Mouse (Mus musculus): ENCODE measurements around the gene Prkar2b. TPM values are rescaled to one million over a fixed set of nuclear protein-coding genes. Genes with fewer than 3 reads are reported as not detected.

Prkar2b gene
- polyA plus RNA-seq, 1 experiment from 2014 or later = 78.2 TPM

GRCm38 (mm10) chr12:32000464-32000863, 60.6 kb downstream of the Prkar2b start:
- Histone ChIP-seq H3K27ac (no peak overlapping the region), H3K4me1 (no peaks in the 10 kb centered on the region), H3K9ac (no peak overlapping the region), H3K4me3 (no peak overlapping the region), H3K36me3 (no peaks in the 10 kb centered on the region), H3K9me3 (no peaks in the 10 kb centered on the region), H3K4me2 (replicated peaks) (no peak overlapping the region), H3K27me3 (replicated peaks) (no peaks in the 10 kb centered on the region)
- ATAC-seq (ENCODE audit: low FRiP score, low read depth) = no peak
- WGBS = 90% methylated on average over 7 of the region's 7 CpGs

- WGBS = 88% methylated on average over 5 of the region's 5 CpGs
- Histone ChIP-seq H3K9me3 (no peaks in the 10 kb centered on the region), H3K36me3 (no peaks in the 10 kb centered on the region), H3K9ac (no peak overlapping the region), H3K27ac (no peak overlapping the region), H3K4me1 (no peaks in the 10 kb centered on the region), H3K4me3 (no peak overlapping the region), H3K4me2 (replicated peaks) (no peak overlapping the region), H3K27me3 (replicated peaks) (no peaks in the 10 kb centered on the region)
- no peak for ATAC-seq (ENCODE audit: low FRiP score, low read depth)
Measured at GRCm38 (mm10) chr12:31998706-31999105, 62.4 kb downstream of the Prkar2b start.

DNA sequence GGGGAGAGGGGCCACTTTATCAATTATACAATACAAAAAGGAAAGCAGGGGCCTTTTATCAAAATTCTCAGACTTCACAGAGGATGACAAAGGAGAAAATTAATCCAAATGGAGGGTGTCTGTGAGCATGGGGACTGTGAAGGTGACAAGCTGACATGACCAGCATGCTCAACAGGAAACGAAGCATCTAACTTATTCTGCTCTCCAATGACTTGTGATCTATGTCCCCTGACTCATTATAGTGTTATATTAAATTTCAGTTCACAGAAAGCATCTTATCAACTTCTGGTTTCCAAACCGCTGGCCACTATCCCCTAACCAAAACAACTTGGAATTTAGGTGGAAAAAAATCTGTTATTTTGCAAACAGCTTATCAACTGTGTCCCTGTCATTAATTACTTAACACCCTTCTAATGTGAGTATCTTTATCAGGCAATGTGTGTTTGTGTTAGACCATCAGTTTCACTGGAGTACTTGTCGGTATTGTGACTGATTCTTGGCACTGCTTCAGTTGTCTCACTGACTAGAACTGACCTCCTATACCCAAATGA, 63.7 kb downstream of the Prkar2b start:
- H3K27me3 ChIP-seq (replicated peaks) = no peaks in the 10 kb centered on the region
- no peaks in the 10 kb centered on the region for H3K36me3 ChIP-seq
- WGBS = 88% methylated on average over 3 of the region's 3 CpGs
- no peaks in the 10 kb centered on the region for H3K4me1 ChIP-seq
- ATAC-seq (ENCODE audit: low FRiP score, low read depth) = no peak
- H3K9ac ChIP-seq = no peak overlapping the region
- no peaks in the 10 kb centered on the region for H3K9me3 ChIP-seq
- no peak overlapping the region for H3K27ac ChIP-seq
- H3K4me3 ChIP-seq = no peak overlapping the region
- no peak overlapping the region for H3K4me2 ChIP-seq (replicated peaks)

DNA sequence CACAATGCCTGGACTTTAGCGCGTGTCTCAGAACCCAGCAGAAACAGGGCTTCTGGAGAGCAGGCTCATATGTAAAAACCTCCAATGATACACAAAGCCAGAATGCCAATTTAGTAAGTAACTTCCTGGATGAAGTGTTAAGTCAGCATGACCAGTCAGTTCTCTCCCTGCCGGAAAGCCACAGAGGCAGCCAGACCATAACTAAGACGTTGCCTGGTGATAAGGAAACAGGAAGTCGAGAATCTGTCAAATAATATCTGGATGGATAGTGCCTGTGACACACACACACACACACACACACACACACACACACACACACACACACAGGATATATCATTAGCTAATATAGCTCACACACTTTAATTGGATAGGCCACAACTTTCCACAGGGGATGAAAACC, 64.2 kb downstream of the Prkar2b start:
- Histone ChIP-seq H3K4me1 (no peaks in the 10 kb centered on the region), H3K27me3 (replicated peaks) (no peaks in the 10 kb centered on the region), H3K4me2 (replicated peaks) (no peak overlapping the region), H3K4me3 (no peak overlapping the region), H3K9ac (no peak overlapping the region), H3K9me3 (no peaks in the 10 kb centered on the region), H3K27ac (no peak overlapping the region), H3K36me3 (no peaks in the 10 kb centered on the region)
- 81% methylated on average over 5 of the region's 5 CpGs for WGBS
- no peak for ATAC-seq (ENCODE audit: low FRiP score, low read depth)

- H3K27ac ChIP-seq = no peak overlapping the region
- H3K4me3 ChIP-seq = no peak overlapping the region
- no peak overlapping the region for H3K9ac ChIP-seq
- no peak for ATAC-seq (ENCODE audit: low FRiP score, low read depth)
- H3K9me3 ChIP-seq = no peaks in the 10 kb centered on the region
- H3K4me2 ChIP-seq (replicated peaks) = no peak overlapping the region
- no peaks in the 10 kb centered on the region for H3K4me1 ChIP-seq
- no peaks in the 10 kb centered on the region for H3K27me3 ChIP-seq (replicated peaks)
- no peaks in the 10 kb centered on the region for H3K36me3 ChIP-seq
- WGBS = 89% methylated on average over 4 of the region's 4 CpGs
Measured at GRCm38 (mm10) chr12:31990575-31990974, 70.5 kb downstream of the Prkar2b start.

GRCm38 (mm10) chr12:31989726-31990125, 71.4 kb downstream of the Prkar2b start:
- H3K4me1 ChIP-seq = no peaks in the 10 kb centered on the region
- no peak overlapping the region for H3K27ac ChIP-seq
- no peaks in the 10 kb centered on the region for H3K27me3 ChIP-seq (replicated peaks)
- H3K9me3 ChIP-seq = no peaks in the 10 kb centered on the region
- H3K36me3 ChIP-seq = no peaks in the 10 kb centered on the region
- H3K9ac ChIP-seq = no peak overlapping the region
- H3K4me2 ChIP-seq (replicated peaks) = no peak overlapping the region
- H3K4me3 ChIP-seq = no peak overlapping the region
- ATAC-seq (ENCODE audit: low FRiP score, low read depth) = no peak

DNA sequence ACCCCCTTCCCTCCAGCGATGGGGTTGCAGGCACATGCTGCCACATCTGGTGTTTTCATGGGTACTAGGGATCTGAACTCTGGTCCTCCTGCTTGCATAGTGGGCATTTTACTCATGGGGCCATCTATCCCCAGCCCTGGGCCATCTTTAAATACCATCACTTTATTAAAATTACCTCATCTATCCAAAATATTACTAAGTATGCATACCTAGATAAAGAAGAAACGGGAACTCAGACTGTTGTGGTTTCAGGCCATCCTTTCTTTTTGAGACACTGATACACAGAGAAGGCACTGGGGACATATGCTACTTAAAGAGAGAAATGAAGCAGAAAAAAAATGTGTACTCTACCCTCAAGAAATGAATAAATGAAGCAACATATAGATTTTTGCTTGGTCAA, 74.6 kb downstream of the Prkar2b start:
- 87% methylated on average over 2 of the region's 2 CpGs for WGBS
- Histone ChIP-seq H3K9me3 (no peaks in the 10 kb centered on the region), H3K36me3 (no peaks in the 10 kb centered on the region), H3K27me3 (replicated peaks) (no peaks in the 10 kb centered on the region), H3K27ac (no peak overlapping the region), H3K4me1 (no peaks in the 10 kb centered on the region), H3K4me3 (no peak overlapping the region), H3K4me2 (replicated peaks) (no peak overlapping the region), H3K9ac (no peak overlapping the region)
- ATAC-seq (ENCODE audit: low FRiP score, low read depth) = no peak

DNA sequence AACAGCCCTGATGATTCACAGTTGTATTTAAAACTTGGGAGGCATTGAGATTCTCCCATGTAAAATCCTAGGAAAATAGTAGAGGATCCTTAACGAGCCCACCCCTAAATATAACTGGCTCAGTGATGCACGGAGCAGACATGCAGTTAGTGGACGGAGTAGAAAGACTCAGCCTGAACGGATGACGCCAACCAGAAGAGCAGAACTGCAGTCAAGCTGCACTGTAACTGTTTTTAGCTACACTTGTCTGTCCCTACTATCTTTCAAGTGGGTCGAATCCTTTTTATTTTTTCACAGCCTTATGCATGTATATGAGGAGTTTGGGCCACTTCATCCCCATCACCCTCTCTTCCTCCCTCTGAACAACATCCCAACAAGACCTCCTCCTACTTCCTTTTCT, 75.4 kb downstream of the Prkar2b start:
- H3K4me3 ChIP-seq = no peak overlapping the region
- no peak for ATAC-seq (ENCODE audit: low FRiP score, low read depth)
- no peaks in the 10 kb centered on the region for H3K4me1 ChIP-seq
- H3K27me3 ChIP-seq (replicated peaks) = no peaks in the 10 kb centered on the region
- no peaks in the 10 kb centered on the region for H3K9me3 ChIP-seq
- H3K9ac ChIP-seq = no peak overlapping the region
- no peak overlapping the region for H3K4me2 ChIP-seq (replicated peaks)
- WGBS = 93% methylated on average over 6 of the region's 6 CpGs
- no peaks in the 10 kb centered on the region for H3K36me3 ChIP-seq
- no peak overlapping the region for H3K27ac ChIP-seq

DNA sequence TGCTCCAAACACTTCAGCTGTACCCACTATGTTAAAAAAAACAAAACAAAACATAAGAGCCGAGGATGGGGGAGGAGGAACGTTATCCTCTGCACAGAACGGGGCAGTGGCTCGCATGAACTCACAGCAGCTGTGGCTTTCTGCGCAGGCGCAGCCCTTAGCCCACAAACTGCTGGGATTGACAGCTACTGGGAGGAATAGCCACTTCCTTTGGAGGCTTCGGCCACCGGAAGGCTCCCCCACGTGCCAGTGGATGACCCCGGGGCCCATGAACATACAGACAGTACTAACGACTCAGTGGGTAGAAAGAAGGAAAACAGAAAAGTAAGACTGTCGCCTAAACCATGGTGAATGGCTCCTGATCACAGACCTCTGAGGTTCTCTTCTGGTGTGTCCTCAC, 76.4 kb downstream of the Prkar2b start:
- no peaks in the 10 kb centered on the region for H3K27me3 ChIP-seq (replicated peaks)

GRCm38 (mm10) chr12:31984206-31984605, 76.9 kb downstream of the Prkar2b start:
- no peak overlapping the region for H3K27ac ChIP-seq
- H3K4me1 ChIP-seq = no peaks in the 10 kb centered on the region
- H3K36me3 ChIP-seq = no peaks in the 10 kb centered on the region
- no peak overlapping the region for H3K4me2 ChIP-seq (replicated peaks)
- H3K4me3 ChIP-seq = no peak overlapping the region
- no peak overlapping the region for H3K9ac ChIP-seq
- WGBS = 65% methylated on average over 2 of the region's 2 CpGs
- ATAC-seq (ENCODE audit: low FRiP score, low read depth) = no peak
- no peaks in the 10 kb centered on the region for H3K9me3 ChIP-seq
- H3K27me3 ChIP-seq (replicated peaks) = no peaks in the 10 kb centered on the region

More for the DNA sequence above, 76.4 kb downstream of the Prkar2b start:
- H3K4me3 ChIP-seq = no peak overlapping the region
- H3K9ac ChIP-seq = no peak overlapping the region
- no peaks in the 10 kb centered on the region for H3K36me3 ChIP-seq
- WGBS = 86% methylated on average over 12 of the region's 12 CpGs
- H3K4me2 ChIP-seq (replicated peaks) = no peak overlapping the region
- no peak for ATAC-seq (ENCODE audit: low FRiP score, low read depth)
- no peaks in the 10 kb centered on the region for H3K4me1 ChIP-seq
- no peak overlapping the region for H3K27ac ChIP-seq
- H3K9me3 ChIP-seq = no peaks in the 10 kb centered on the region

DNA sequence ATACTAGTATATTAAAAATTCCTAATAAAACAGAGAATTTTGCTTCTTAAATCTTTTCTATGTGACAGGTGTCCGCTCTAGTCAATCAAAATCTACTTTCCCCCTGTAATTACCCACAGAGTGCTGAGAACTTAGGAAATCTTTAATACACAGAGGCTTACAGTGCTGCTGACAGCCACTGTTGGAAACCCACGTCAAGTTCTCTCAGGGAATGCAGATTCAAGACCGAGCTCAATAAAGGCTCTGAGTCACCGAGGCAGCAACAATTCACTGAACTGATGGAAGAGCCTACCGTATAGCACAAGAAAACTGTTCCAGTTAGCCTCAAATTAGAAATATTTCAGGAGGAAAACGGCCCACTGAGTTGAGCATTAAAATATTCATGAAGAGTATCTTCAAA, 77.3 kb downstream of the Prkar2b start:
- no peak overlapping the region for H3K9ac ChIP-seq
- WGBS = 76% methylated on average over 6 of the region's 6 CpGs
- H3K4me3 ChIP-seq = no peak overlapping the region
- no peak overlapping the region for H3K27ac ChIP-seq
- no peak for ATAC-seq (ENCODE audit: low FRiP score, low read depth)
- H3K36me3 ChIP-seq = no peaks in the 10 kb centered on the region
- H3K4me1 ChIP-seq = no peaks in the 10 kb centered on the region
- H3K27me3 ChIP-seq (replicated peaks) = no peaks in the 10 kb centered on the region
- H3K4me2 ChIP-seq (replicated peaks) = no peak overlapping the region
- H3K9me3 ChIP-seq = no peaks in the 10 kb centered on the region

- H3K4me1 ChIP-seq = no peaks in the 10 kb centered on the region
- H3K4me2 ChIP-seq (replicated peaks) = no peak overlapping the region
- no peak overlapping the region for H3K27ac ChIP-seq
- WGBS = 66% methylated on average over 7 of the region's 7 CpGs
- H3K36me3 ChIP-seq = no peaks in the 10 kb centered on the region
- no peak overlapping the region for H3K4me3 ChIP-seq
- no peaks in the 10 kb centered on the region for H3K9me3 ChIP-seq
- H3K27me3 ChIP-seq (replicated peaks) = no peaks in the 10 kb centered on the region
- ATAC-seq (ENCODE audit: low FRiP score, low read depth) = no peak
- no peak overlapping the region for H3K9ac ChIP-seq
Measured at GRCm38 (mm10) chr12:31983238-31983637, 77.9 kb downstream of the Prkar2b start.

- Histone ChIP-seq H3K4me3 (no peak overlapping the region), H3K9me3 (no peaks in the 10 kb centered on the region), H3K27me3 (replicated peaks) (no peaks in the 10 kb centered on the region), H3K9ac (no peak overlapping the region), H3K4me2 (replicated peaks) (no peak overlapping the region), H3K4me1 (0 out of 2 replicates have a peak, but pooled peaks cover 4% of the 10 kb centered on the region), H3K27ac (no peak overlapping the region), H3K36me3 (no peaks in the 10 kb centered on the region)
- no peak for ATAC-seq (ENCODE audit: low FRiP score, low read depth)
- 66% methylated on average over 12 of the region's 12 CpGs for WGBS
Measured at GRCm38 (mm10) chr12:31977613-31978195, 83.4 kb downstream of the Prkar2b start.
